Mouse (Mus musculus): ENCODE measurements around the gene Asb8.

DNA sequence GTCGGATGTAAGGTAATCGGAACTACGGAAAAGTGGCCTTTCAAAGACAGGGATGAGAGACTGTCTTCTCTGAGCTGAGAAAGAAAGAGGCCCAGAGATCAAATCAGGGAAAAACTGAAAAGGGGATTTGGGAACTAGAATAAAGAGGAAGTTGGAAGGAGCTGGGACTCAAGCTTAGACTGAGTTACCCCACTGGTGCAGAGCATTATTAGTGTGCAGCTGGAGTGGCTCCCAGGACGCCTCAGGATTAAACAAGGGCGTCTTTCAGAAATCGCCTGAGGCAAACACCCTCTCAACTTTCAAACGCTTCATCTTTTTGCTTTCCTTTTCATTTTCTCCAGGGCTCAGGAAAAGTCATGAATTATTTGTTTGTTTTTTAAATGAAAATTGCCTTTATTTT lies 12.5 kb downstream of the Asb8 start:
- TF ChIP-seq CTCF (IDR thresholded peaks at IDR 0.05): no peak
- no peak for TF ChIP-seq EP300 (IDR thresholded peaks at IDR 0.05)
